Mouse (Mus musculus) heart, adult 2 months (tissue): ENCODE results near the gene Kif27. TPM values are rescaled to one million over a fixed set of nuclear protein-coding genes. Genes with fewer than 3 reads are reported as not detected.
"Not testable (repeated sequence)": the region's sequence is repeated elsewhere in the genome, so short reads cannot be mapped to it uniquely, and the experiment has no call there.

Experiments
- DNase-seq, 2 experiments: peaks; one replicate each; pipeline ENCODE4 v3.0.0; 2021
- H3K27ac ChIP-seq: fragments of 200-600 bp; 2 replicates; pipeline ENCODE4 v1.8.1; 2022
- H3K27me3 ChIP-seq: fragments of 200-500 bp; 2 replicates; pipeline ENCODE4 v1.6.1; 2012; ENCODE audit warnings: mild to moderate bottlenecking, low read length, inconsistent platforms, mixed read lengths; ENCODE audit not compliant: control insufficient read depth, insufficient read depth
- H3K36me3 ChIP-seq: fragments of 200-500 bp; 2 replicates; pipeline ENCODE4 v1.6.1; 2012; ENCODE audit warnings: low read length, inconsistent platforms; ENCODE audit not compliant: control insufficient read depth, insufficient read depth
- H3K4me1 ChIP-seq: fragments of 200-500 bp; 2 replicates; pipeline ENCODE4 v1.6.1; 2011; ENCODE audit warnings: low read length; ENCODE audit not compliant: control insufficient read depth, insufficient read depth
- H3K4me3 ChIP-seq: fragments of 200-600 bp; 2 replicates; pipeline ENCODE4 v1.8.1; 2022
- H3K79me2 ChIP-seq: fragments of 200-500 bp; replicated peaks from 2 replicates; pipeline ENCODE4 v1.6.1; 2012; ENCODE audit warnings: mild to moderate bottlenecking, inconsistent platforms, low read length, moderate library complexity, mixed read lengths; ENCODE audit not compliant: control insufficient read depth, insufficient read depth
- H3K9ac ChIP-seq: fragments of 200-500 bp; 2 replicates; pipeline ENCODE4 v1.6.1; 2012; ENCODE audit warnings: low read depth, mild to moderate bottlenecking, control low read depth, inconsistent platforms, low read length, mixed read lengths
- CTCF ChIP-seq: fragments of 200-600 bp; IDR thresholded peaks from 2 replicates; pipeline ENCODE4 v1.8.1; 2022; ENCODE audit warnings: antibody characterized with exemption, mild to moderate bottlenecking, moderate library complexity
- EP300 ChIP-seq: fragments of 200-500 bp; IDR thresholded peaks from 2 replicates; pipeline ENCODE4 v1.6.1; 2011; ENCODE audit warnings: low read depth, low read length, control low read depth; ENCODE audit not compliant: insufficient read depth
- POLR2A ChIP-seq: fragments of 200-500 bp; IDR thresholded peaks from 2 replicates; pipeline ENCODE4 v1.6.1; 2011; ENCODE audit warnings: mild to moderate bottlenecking, low read depth, low read length, control low read depth; ENCODE audit not compliant: insufficient read depth
- WGBS: fragments of 180-500 bp; shearing (Covaris S2); methylation state at CpG from one replicate; pipeline ENCODE4 v1.1.7; 2018; 5-methylcytosine and 5-hydroxymethylcytosine counted together
- intact Hi-C: fragments of 180-260 bp; cut with DNase I; formaldehyde crosslinking; loops from one replicate; pipeline ENCODE4 v1.15.1; 2025
- long read RNA-seq: library from polyadenylated mRNA; stranded (forward); transcript quantifications from one replicate; pipeline ENCODE4 v2.0.0, GENCODE M21; 2021
- polyA plus RNA-seq: library from polyadenylated mRNA; depleted of rRNA; stranded (reverse); fragments of >200 nt; gene quantifications from 2 replicates; pipeline ENCODE4 v1.2.3, GENCODE M21; 2012; rRNA removed
- total RNA-seq, 2 experiments: library from RNA; stranded (reverse); gene quantifications; 2 replicates each; pipeline ENCODE4 v1.2.3; 2021

The Kif27 gene
- under 1 TPM; 0.05 to 0.10 TPM for total RNA-seq
- 0.09 and 0.10 TPM in 2 replicates for polyA plus RNA-seq
- long read RNA-seq, partial matches to known transcripts, result 0 of 1 reads
- long read RNA-seq, other reads (novel, unspliced or antisense), result 1 of 1 reads

DNA sequence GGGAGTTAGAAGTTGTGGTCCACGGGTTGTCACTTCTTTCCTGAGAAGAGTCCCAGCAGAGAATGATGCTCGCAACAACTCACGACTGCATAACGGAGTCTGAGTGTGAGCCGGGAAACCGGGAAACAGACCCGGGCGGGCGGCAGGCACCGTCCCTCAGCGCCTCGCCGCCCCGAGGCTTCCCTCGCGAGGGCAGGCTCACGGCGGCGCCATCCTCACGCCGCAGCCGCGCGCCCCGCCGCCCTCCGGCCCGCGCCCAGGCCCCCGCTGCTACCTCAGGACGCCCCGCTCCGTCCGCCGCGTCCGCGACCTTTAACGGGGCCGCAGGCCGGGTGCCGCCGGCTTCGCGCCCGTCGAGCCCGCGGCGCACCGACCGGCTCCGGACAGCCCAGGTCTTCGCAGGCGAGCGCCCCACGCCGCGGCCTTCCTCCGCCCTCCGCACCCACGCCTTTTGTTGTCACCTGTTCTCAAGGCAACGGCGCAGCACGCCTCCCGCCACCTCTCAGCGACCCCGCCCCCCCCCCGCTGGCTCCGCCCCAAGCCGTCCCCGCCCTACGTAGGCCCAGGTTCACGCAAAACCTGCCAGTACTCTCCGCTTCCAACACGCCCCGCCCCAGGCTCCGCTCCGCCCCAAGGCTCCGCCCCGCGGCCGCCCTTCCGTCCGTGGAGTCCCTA, at the start of gene Kif27:
Kif27 (minus strand) TSS at position 494 of the 675 bp plus-strand sequence.
- Histone ChIP-seq H3K27ac (no peak within 1 kb of the TSS), H3K79me2 (no peaks in the 10 kb centered on the region), H3K4me1 (no peaks in the 10 kb centered on the region), H3K27me3 (no peaks in the 10 kb centered on the region), H3K4me3 (peak within 1 kb of the TSS; percentile 45), H3K9ac (peak within 1 kb of the TSS; percentile 65), H3K36me3 (no peaks in the 10 kb centered on the region)
- WGBS, result 1% methylated on average over 78 of the region's 85 CpGs
- TF ChIP-seq CTCF (no peak), POLR2A (no peak), EP300 (no peak)
- intact Hi-C loops, result loop anchor here (5.0 kb wide), 2 partner anchors 44 to 86 kb away; partner anchors contain the start of genes Hnrnpk and Rmi1
- DNase-seq, result peak; percentile 85 to 88

GRCm38 (mm10) chr13:58403243-58403642, 44.3 kb upstream of the Kif27 start, which contains the start of gene Hnrnpk:
TSS of gene Hnrnpk (minus strand) at chr13:58403343.
- whole genome bisulfite sequencing, result 6% methylated on average over 17 of the region's 17 CpGs
- peak within 1 kb of the TSS; percentile 100 for H3K27ac ChIP-seq
- peak within 1 kb of the TSS; percentile 94 for H3K4me3 ChIP-seq
- intact Hi-C loops, result loop anchor here (5.0 to 10.0 kb wide), 2 partner anchors 46 to 278 kb away; partner anchors contain the start of genes Hnrnpa0 and Kif27
- not testable (repeated sequence) for H3K4me1 ChIP-seq, H3K79me2 ChIP-seq, H3K27me3 ChIP-seq, H3K36me3 ChIP-seq, DNase-seq
- peak within 1 kb of the TSS; percentile 92 for H3K9ac ChIP-seq

GRCm38 (mm10) chr13:58402744-58403110, 43.8 kb upstream of the Kif27 start:
- peaks cover 11% of the 10 kb centered on the region for H3K36me3 ChIP-seq
- peak overlapping the region; percentile 100 for H3K27ac ChIP-seq
- WGBS, result under 1% methylated on average over 33 of the region's 48 CpGs
- no peaks in the 10 kb centered on the region for H3K27me3 ChIP-seq
- peak overlapping the region; percentile 94 for H3K4me3 ChIP-seq
- DNase-seq, result no peak
- intact Hi-C loops, result loop anchor here (5.0 to 10.0 kb wide), 2 partner anchors 45 to 278 kb away; partner anchors contain the start of genes Hnrnpa0 and Kif27
- H3K4me1 ChIP-seq, result 0 out of 2 replicates have a peak, but pooled peaks cover 1% of the 10 kb centered on the region
- peak overlapping the region; percentile 92 for H3K9ac ChIP-seq
- TF ChIP-seq CTCF (no peak), EP300 (no peak), POLR2A (no peak; the same call in 1 of the 2 replicates)
- peaks cover 4% of the 10 kb centered on the region for H3K79me2 ChIP-seq

DNA sequence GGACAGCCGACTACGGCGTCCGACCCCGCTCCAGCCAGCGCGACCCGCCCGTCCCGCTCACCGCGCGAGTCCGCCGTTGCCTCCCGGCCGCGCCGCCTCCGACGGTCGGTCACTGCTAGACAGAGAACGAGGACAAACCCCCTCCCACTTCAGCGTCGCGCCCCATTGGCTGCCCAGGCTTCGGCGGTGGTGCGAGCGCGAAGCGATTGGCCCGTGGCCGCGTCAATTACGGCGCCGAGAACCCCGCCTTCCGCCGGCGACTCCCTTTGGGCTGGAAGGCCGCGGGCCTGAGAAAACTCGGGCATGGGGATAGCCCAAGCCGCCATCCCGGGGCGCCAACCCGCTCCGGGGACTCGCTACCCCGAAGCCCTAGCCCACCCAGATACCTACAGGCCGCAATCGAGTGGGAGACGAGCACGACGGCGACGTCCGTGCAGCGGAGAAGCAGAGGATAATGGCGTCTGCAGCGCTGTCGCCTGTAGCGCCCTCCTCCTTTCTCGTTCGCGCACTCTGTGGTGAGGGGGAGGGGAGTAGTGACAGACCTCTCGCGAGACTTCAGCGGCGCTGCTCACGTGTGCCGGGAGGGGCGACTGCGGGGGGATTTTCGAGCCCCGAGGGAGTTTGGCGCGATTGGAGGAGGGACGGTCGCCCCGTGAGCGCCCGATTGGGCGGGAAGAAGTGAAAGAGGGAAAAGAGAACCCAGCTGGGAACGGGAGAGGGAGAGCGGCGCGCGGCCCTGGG, 43.3 kb upstream of the Kif27 start, which contains the start of gene Rmi1:
Rmi1 (plus strand) TSS at position 246 of the 741 bp plus-strand sequence.
- peaks cover 4% of the 10 kb centered on the region for H3K79me2 ChIP-seq
- peak within 1 kb of the TSS; percentile 92 for H3K9ac ChIP-seq
- peak within 1 kb of the TSS; percentile 94 for H3K4me3 ChIP-seq
- under 1% methylated on average over 89 of the region's 91 CpGs for WGBS
- peaks cover 16% of the 10 kb centered on the region for H3K36me3 ChIP-seq
- H3K27ac ChIP-seq, result peak within 1 kb of the TSS; percentile 100
- H3K27me3 ChIP-seq, result no peaks in the 10 kb centered on the region
- intact Hi-C loops, result loop anchor here (5.0 to 10.0 kb wide), 2 partner anchors 45 to 277 kb away; partner anchors contain the start of genes Hnrnpa0 and Kif27
- peaks cover 2% of the 10 kb centered on the region; the same call in 1 of the 2 replicates for H3K4me1 ChIP-seq
- peak; percentile 99 for DNase-seq
- TF ChIP-seq POLR2A (peak; percentile 99), EP300 (peak; percentile 70), CTCF (peak; percentile 21; the same call in 1 of the 2 replicates)

- TF ChIP-seq CTCF (peak; percentile 29), POLR2A (no peak)
- Histone ChIP-seq H3K27me3 (no peaks in the 10 kb centered on the region), H3K4me1 (peaks cover 2% of the 10 kb centered on the region; the same call in 1 of the 2 replicates), H3K36me3 (peaks cover 20% of the 10 kb centered on the region), H3K27ac (peak overlapping the region; percentile 100), H3K9ac (peak overlapping the region; percentile 89), H3K79me2 (peaks cover 4% of the 10 kb centered on the region), H3K4me3 (peak overlapping the region; percentile 94)
- under 1% methylated on average over 97 of the region's 100 CpGs for WGBS
- intact Hi-C loops, result loop anchor here (2.0 to 10.0 kb wide), 3 partner anchors 15 to 277 kb away; partner anchors contain the start of genes Hnrnpa0 and Kif27
- DNase-seq, result peak; percentile 80 to 85
Observed at GRCm38 (mm10) chr13:58401135-58402002, 42.4 kb upstream of the Kif27 start.
